Mouse (Mus musculus) forebrain, embryonic 16.5 days (tissue): ENCODE results near the gene Abca1. TPM values are rescaled to one million over a fixed set of nuclear protein-coding genes. Genes with fewer than 3 reads are reported as not detected.

Experiments
- ATAC-seq: fragments of 200-750 bp; cut with Nextera tagmentation; 2 replicates; pipeline ENCODE4 v1.8.0; 2017; ENCODE audit warnings: mild to moderate bottlenecking, moderate library complexity
- H3K27ac ChIP-seq: fragments of 300-500 bp; sonication (generic); 2 replicates; pipeline ENCODE4 v1.5.1; 2014; ENCODE audit warnings: low read length, control low read depth
- H3K27me3 ChIP-seq: fragments of 300-500 bp; sonication (generic); replicated peaks from 2 replicates; pipeline ENCODE4 v1.6.1; 2014; ENCODE audit warnings: low read length; ENCODE audit not compliant: control insufficient read depth, insufficient read depth
- H3K36me3 ChIP-seq: fragments of 300-500 bp; sonication (generic); 2 replicates; pipeline ENCODE4 v1.6.1; 2014; ENCODE audit not compliant: control insufficient read depth, insufficient read depth
- H3K4me1 ChIP-seq: fragments of 300-500 bp; sonication (generic); replicated peaks from 2 replicates; pipeline ENCODE4 v1.6.1; 2014; ENCODE audit warnings: low read length; ENCODE audit not compliant: control insufficient read depth, insufficient read depth
- H3K4me2 ChIP-seq: fragments of 300-500 bp; sonication (generic); 2 replicates; pipeline ENCODE4 v1.6.1; 2014; ENCODE audit warnings: mild to moderate bottlenecking, low read length, control low read depth
- H3K4me3 ChIP-seq: fragments of 300-500 bp; sonication (generic); replicated peaks from 2 replicates; pipeline ENCODE4 v1.5.1; 2014; ENCODE audit warnings: mild to moderate bottlenecking, low read length, control low read depth
- H3K9ac ChIP-seq: fragments of 300-500 bp; sonication (generic); replicated peaks from 2 replicates; pipeline ENCODE4 v1.6.1; 2014; ENCODE audit warnings: low read depth, low read length, control low read depth
- H3K9me3 ChIP-seq: fragments of 300-500 bp; sonication (generic); 2 replicates; pipeline ENCODE4 v1.6.1; 2016; ENCODE audit warnings: low read length; ENCODE audit not compliant: control insufficient read depth
- WGBS: fragments of 180-500 bp; shearing (Covaris S2); extraction: QIAGEN DNeasy Blood & Tissue Kit; methylation state at CpG from one replicate; pipeline ENCODE4 v1.1.7; 2014; 5-methylcytosine and 5-hydroxymethylcytosine counted together
- polyA plus RNA-seq: library from polyadenylated mRNA; unstranded; fragments of >200 nt; fragmentation: Nextera tagmentation; extraction: Ambion mirVana; gene quantifications from 2 replicates; pipeline ENCODE4 v1.2.1, GENCODE M21; 2015

The Abca1 gene
- polyA plus RNA-seq, 1 experiment from 2014 or later, result 8.9 TPM

- 93% methylated on average over 14 of the region's 14 CpGs for WGBS
- Histone ChIP-seq H3K9me3 (peaks cover 4% of the 10 kb centered on the region; the same call in 1 of the 2 replicates), H3K4me3 (no peak overlapping the region), H3K4me1 (no peaks in the 10 kb centered on the region), H3K36me3 (peaks cover 12% of the 10 kb centered on the region), H3K4me2 (no peak overlapping the region), H3K9ac (no peak overlapping the region), H3K27ac (no peak overlapping the region), H3K27me3 (no peaks in the 10 kb centered on the region)
- ATAC-seq, result no peak
Observed at GRCm38 (mm10) chr4:53023189-53023925, 136.3 kb downstream of the Abca1 start.

GRCm38 (mm10) chr4:53018392-53018791 is 141.3 kb downstream of the Abca1 start:
- ATAC-seq, result no peak
- H3K4me3 ChIP-seq, result no peak overlapping the region
- no peaks in the 10 kb centered on the region for H3K9me3 ChIP-seq
- no peaks in the 10 kb centered on the region for H3K4me1 ChIP-seq
- no peak overlapping the region for H3K9ac ChIP-seq
- no peak overlapping the region for H3K4me2 ChIP-seq
- no peaks in the 10 kb centered on the region for H3K27me3 ChIP-seq
- peaks cover 36% of the 10 kb centered on the region for H3K36me3 ChIP-seq
- WGBS, result 96% methylated on average over 1 of the region's 1 CpGs
- no peak overlapping the region for H3K27ac ChIP-seq

GRCm38 (mm10) chr4:53015024-53015423 is 144.7 kb downstream of the Abca1 start:
- WGBS, result 95% methylated on average over 3 of the region's 3 CpGs
- Histone ChIP-seq H3K9me3 (no peaks in the 10 kb centered on the region), H3K4me2 (no peak overlapping the region), H3K4me1 (peaks cover 6% of the 10 kb centered on the region; the same call in 1 of the 2 replicates), H3K36me3 (peaks cover 28% of the 10 kb centered on the region), H3K27me3 (no peaks in the 10 kb centered on the region), H3K27ac (no peak overlapping the region), H3K4me3 (no peak overlapping the region), H3K9ac (no peak overlapping the region)
- no peak for ATAC-seq

GRCm38 (mm10) chr4:53014421-53014820 is 145.3 kb downstream of the Abca1 start:
- H3K9me3 ChIP-seq, result no peaks in the 10 kb centered on the region
- 93% methylated on average over 7 of the region's 7 CpGs for WGBS
- no peak overlapping the region for H3K9ac ChIP-seq
- H3K36me3 ChIP-seq, result peaks cover 28% of the 10 kb centered on the region
- H3K27me3 ChIP-seq, result no peaks in the 10 kb centered on the region
- H3K27ac ChIP-seq, result no peak overlapping the region
- H3K4me3 ChIP-seq, result no peak overlapping the region
- no peak overlapping the region for H3K4me2 ChIP-seq
- peaks cover 6% of the 10 kb centered on the region; the same call in 1 of the 2 replicates for H3K4me1 ChIP-seq
- no peak for ATAC-seq

- H3K4me2 ChIP-seq, result peak within 1 kb of the TSS; percentile 48
- no peaks in the 10 kb centered on the region for H3K9me3 ChIP-seq
- ATAC-seq, result peak; percentile 95
- peak within 1 kb of the TSS; percentile 81 for H3K27ac ChIP-seq
- H3K9ac ChIP-seq, result peak within 1 kb of the TSS; percentile 84
- no peaks in the 10 kb centered on the region for H3K27me3 ChIP-seq
- peak within 1 kb of the TSS; percentile 69 for H3K4me3 ChIP-seq
- peaks cover 14% of the 10 kb centered on the region for H3K36me3 ChIP-seq
- under 1% methylated on average over 63 of the region's 63 CpGs for WGBS
- peaks cover 6% of the 10 kb centered on the region; the same call in 1 of the 2 replicates for H3K4me1 ChIP-seq
Observed at GRCm38 (mm10) chr4:53011732-53012361, 147.8 kb downstream of the Abca1 start, which contains the start of gene Nipsnap3b. TSS of gene Nipsnap3b (plus strand) at chr4:53011880.

- no peak overlapping the region for H3K9ac ChIP-seq
- no peak overlapping the region for H3K27ac ChIP-seq
- H3K36me3 ChIP-seq, result peaks cover under 1% of the 10 kb centered on the region; the same call in 1 of the 2 replicates
- H3K9me3 ChIP-seq, result no peaks in the 10 kb centered on the region
- no peak overlapping the region for H3K4me3 ChIP-seq
- no peak for ATAC-seq
- peaks cover 6% of the 10 kb centered on the region; the same call in 1 of the 2 replicates for H3K4me1 ChIP-seq
- no peaks in the 10 kb centered on the region for H3K27me3 ChIP-seq
- no peak overlapping the region for H3K4me2 ChIP-seq
- WGBS, result 96% methylated on average over 4 of the region's 4 CpGs
Observed at GRCm38 (mm10) chr4:53009871-53010270, 149.8 kb downstream of the Abca1 start.

- H3K4me1 ChIP-seq, result peaks cover 6% of the 10 kb centered on the region; the same call in 1 of the 2 replicates
Observed at GRCm38 (mm10) chr4:53009183-53009582, 150.5 kb downstream of the Abca1 start.

GRCm38 (mm10) chr4:53000154-53000553 is 159.5 kb downstream of the Abca1 start:
- no peak overlapping the region for H3K27ac ChIP-seq
- no peak for ATAC-seq
- no peak overlapping the region for H3K9ac ChIP-seq
- no peaks in the 10 kb centered on the region for H3K4me1 ChIP-seq
- H3K27me3 ChIP-seq, result no peaks in the 10 kb centered on the region
- whole genome bisulfite sequencing, result 85% methylated on average over 8 of the region's 8 CpGs
- no peak overlapping the region for H3K4me2 ChIP-seq
- no peaks in the 10 kb centered on the region for H3K9me3 ChIP-seq
- H3K36me3 ChIP-seq, result no peaks in the 10 kb centered on the region
- no peak overlapping the region for H3K4me3 ChIP-seq

More at GRCm38 (mm10) chr4:53009183-53009582, 150.5 kb downstream of the Abca1 start:
- Histone ChIP-seq H3K4me2 (no peak overlapping the region), H3K9me3 (no peaks in the 10 kb centered on the region), H3K36me3 (no peaks in the 10 kb centered on the region), H3K27me3 (no peaks in the 10 kb centered on the region), H3K27ac (no peak overlapping the region), H3K4me3 (no peak overlapping the region), H3K9ac (no peak overlapping the region)
- WGBS, result 68% methylated on average over 4 of the region's 4 CpGs
- no peak for ATAC-seq

- H3K36me3 ChIP-seq, result no peaks in the 10 kb centered on the region
- no peak for ATAC-seq
- H3K4me3 ChIP-seq, result no peak overlapping the region
- no peak overlapping the region for H3K4me2 ChIP-seq
- no peak overlapping the region for H3K27ac ChIP-seq
- 93% methylated on average over 6 of the region's 6 CpGs for WGBS
- no peaks in the 10 kb centered on the region for H3K27me3 ChIP-seq
- no peaks in the 10 kb centered on the region for H3K9me3 ChIP-seq
- no peaks in the 10 kb centered on the region for H3K4me1 ChIP-seq
- no peak overlapping the region for H3K9ac ChIP-seq
Observed at GRCm38 (mm10) chr4:52999449-52999848, 160.2 kb downstream of the Abca1 start.
